Comparison of ENCODE assay signal across 8 mouse cellular contexts in genomic region chr4:105352342-105352741, GRCm38 (mm10).
DNase-seq lines count a peak whose midpoint lies in the region; ATAC-seq lines count a peak whose summit lies in the region.

No protein-coding gene starts in this region.

- H3K36me3 ChIP-seq in hindbrain, embryonic 13.5 days = no peaks in the 10 kb centered on the region
- H3K36me3 ChIP-seq in hindbrain, embryonic 10.5 days = no peaks in the 10 kb centered on the region
- no peaks in the 10 kb centered on the region for H3K36me3 ChIP-seq in embryonic facial prominence, embryonic 10.5 days (replicated peaks)
- H3K36me3 ChIP-seq in neural tube, embryonic 12.5 days = no peaks in the 10 kb centered on the region

- no peak overlapping the region for H3K9ac ChIP-seq in hindbrain, embryonic 13.5 days
- no peak overlapping the region for H3K9ac ChIP-seq in neural tube, embryonic 12.5 days

- H3K4me2 ChIP-seq in hindbrain, embryonic 13.5 days = no peak overlapping the region
- no peak overlapping the region for H3K4me2 ChIP-seq in neural tube, embryonic 12.5 days (replicated peaks)

- 61% methylated on average over 7 of the region's 7 CpGs for WGBS in hindbrain, embryonic 13.5 days
- WGBS in hindbrain, embryonic 10.5 days = 66% methylated on average over 7 of the region's 7 CpGs
- 58% methylated on average over 7 of the region's 7 CpGs for WGBS in embryonic facial prominence, embryonic 10.5 days
- 57% methylated on average over 7 of the region's 7 CpGs for WGBS in neural tube, embryonic 12.5 days

- no peak overlapping the region for H3K27ac ChIP-seq in hindbrain, embryonic 13.5 days
- H3K27ac ChIP-seq in hindbrain, embryonic 10.5 days = no peak overlapping the region
- H3K27ac ChIP-seq in embryonic facial prominence, embryonic 10.5 days (replicated peaks) = 0 out of 2 replicates have a peak overlapping the region, but pooled peaks have one; percentile 10
- no peak overlapping the region for H3K27ac ChIP-seq in neural tube, embryonic 12.5 days

- peak; percentile 39; the same call in 1 of the 2 replicates for ATAC-seq in hindbrain, embryonic 13.5 days (ENCODE audit: low FRiP score)
- peak; percentile 55; the same call in 1 of the 2 replicates for ATAC-seq in neural tube, embryonic 12.5 days (ENCODE audit: low FRiP score, low read depth)

- H3K9me3 ChIP-seq in hindbrain, embryonic 13.5 days = no peaks in the 10 kb centered on the region
- no peaks in the 10 kb centered on the region for H3K9me3 ChIP-seq in hindbrain, embryonic 10.5 days
- H3K9me3 ChIP-seq in embryonic facial prominence, embryonic 10.5 days = no peaks in the 10 kb centered on the region
- no peaks in the 10 kb centered on the region for H3K9me3 ChIP-seq in neural tube, embryonic 12.5 days

- no peak for DNase-seq in hindbrain, embryonic 10.5 days (ENCODE audit: low spot score)
- peak; percentile 5 to 14 for DNase-seq in B cell, adult 2 months
- DNase-seq in embryonic facial prominence, embryonic 10.5 days (ENCODE audit: low spot score) = peak; percentile 64
- peak; percentile 71 to 78 for DNase-seq in heart, postnatal 10 days
- no peak for DNase-seq in natural killer cell, adult 2 months (ENCODE audit: low spot score in 2 of 2)
- no peak for DNase-seq in frontal cortex, postnatal 10 days (ENCODE audit: low spot score in 2 of 2)

- no peak overlapping the region for H3K4me3 ChIP-seq in hindbrain, embryonic 13.5 days
- H3K4me3 ChIP-seq in hindbrain, embryonic 10.5 days = no peak overlapping the region
- H3K4me3 ChIP-seq in embryonic facial prominence, embryonic 10.5 days = no peak overlapping the region
- H3K4me3 ChIP-seq in neural tube, embryonic 12.5 days = no peak overlapping the region

- intact Hi-C loops in heart, postnatal 10 days (cut with DNase I) = no loop called here

- no peaks in the 10 kb centered on the region for H3K27me3 ChIP-seq in hindbrain, embryonic 13.5 days
- no peaks in the 10 kb centered on the region for H3K27me3 ChIP-seq in hindbrain, embryonic 10.5 days (ENCODE audit: insufficient read depth, poor library complexity, severe bottlenecking)
- no peaks in the 10 kb centered on the region for H3K27me3 ChIP-seq in embryonic facial prominence, embryonic 10.5 days (replicated peaks; ENCODE audit: low read depth, poor library complexity, severe bottlenecking)
- H3K27me3 ChIP-seq in neural tube, embryonic 12.5 days (replicated peaks) = no peaks in the 10 kb centered on the region

- peaks cover 7% of the 10 kb centered on the region; the same call in 1 of the 2 replicates for H3K4me1 ChIP-seq in hindbrain, embryonic 13.5 days (replicated peaks)
- H3K4me1 ChIP-seq in hindbrain, embryonic 10.5 days (replicated peaks) = peaks cover 25% of the 10 kb centered on the region
- H3K4me1 ChIP-seq in embryonic facial prominence, embryonic 10.5 days = peaks cover 37% of the 10 kb centered on the region
- H3K4me1 ChIP-seq in neural tube, embryonic 12.5 days = peaks cover 10% of the 10 kb centered on the region

Comparison
In these comparisons a context has a peak if more than half of its experiments do, and no peak if none do; other contexts are left out.
1. DNase-seq: peak in B cell, adult 2 months (2 of 2), embryonic facial prominence, embryonic 10.5 days (single experiment) and heart, postnatal 10 days (2 of 2); none in hindbrain, embryonic 10.5 days (single experiment), natural killer cell, adult 2 months (0 of 2) and frontal cortex, postnatal 10 days (0 of 2).